Mouse (Mus musculus) limb, embryonic 12.5 days (tissue): Measurements from ENCODE around the gene Prm2. TPM values are rescaled to one million over a fixed set of nuclear protein-coding genes. Genes with fewer than 3 reads are reported as not detected.

ENCODE experiments used
- ATAC-seq: fragments of 200-750 bp; cut with Nextera tagmentation; 2 replicates; pipeline ENCODE4 v1.8.0; 2017; ENCODE audit warnings: low read depth, moderate TSS enrichment; ENCODE audit not compliant: insufficient number of reproducible peaks, insufficient read depth, low FRiP score, low TSS enrichment
- H3K27ac ChIP-seq: fragments of 300-500 bp; sonication (generic); 2 replicates; pipeline ENCODE4 v1.5.1; 2016; ENCODE audit warnings: mild to moderate bottlenecking, moderate library complexity
- H3K27me3 ChIP-seq: fragments of 300-500 bp; sonication (generic); 2 replicates; pipeline ENCODE4 v1.6.1; 2016; ENCODE audit warnings: mild to moderate bottlenecking, moderate library complexity
- H3K36me3 ChIP-seq: fragments of 300-500 bp; sonication (generic); 2 replicates; pipeline ENCODE4 v1.6.1; 2016; ENCODE audit warnings: mild to moderate bottlenecking, moderate library complexity
- H3K4me1 ChIP-seq: fragments of 300-500 bp; sonication (generic); replicated peaks from 2 replicates; pipeline ENCODE4 v1.6.1; 2016
- H3K4me2 ChIP-seq: fragments of 300-500 bp; sonication (generic); 2 replicates; pipeline ENCODE4 v1.6.1; 2016; ENCODE audit warnings: mild to moderate bottlenecking, moderate library complexity
- H3K4me3 ChIP-seq: fragments of 300-500 bp; sonication (generic); replicated peaks from 2 replicates; pipeline ENCODE4 v1.5.1; 2016; ENCODE audit warnings: mild to moderate bottlenecking
- H3K9ac ChIP-seq: fragments of 300-500 bp; sonication (generic); replicated peaks from 2 replicates; pipeline ENCODE4 v1.6.1; 2016; ENCODE audit warnings: mild to moderate bottlenecking, moderate library complexity
- H3K9me3 ChIP-seq: fragments of 300-500 bp; sonication (generic); 2 replicates; pipeline ENCODE4 v1.6.1; 2016; ENCODE audit warnings: mild to moderate bottlenecking, moderate library complexity
- WGBS: fragments of 180-500 bp; shearing (Covaris S2); methylation state at CpG from one replicate; pipeline ENCODE4 v1.1.7; 2016; 5-methylcytosine and 5-hydroxymethylcytosine counted together
- polyA plus RNA-seq: library from polyadenylated mRNA; unstranded; fragments of >200 nt; fragmentation: Nextera tagmentation; extraction: Ambion mirVana; gene quantifications from 2 replicates; pipeline ENCODE4 v1.2.1, GENCODE M21; 2016

Gene Prm2
- polyA plus RNA-seq, result not detected in 2 replicates

DNA sequence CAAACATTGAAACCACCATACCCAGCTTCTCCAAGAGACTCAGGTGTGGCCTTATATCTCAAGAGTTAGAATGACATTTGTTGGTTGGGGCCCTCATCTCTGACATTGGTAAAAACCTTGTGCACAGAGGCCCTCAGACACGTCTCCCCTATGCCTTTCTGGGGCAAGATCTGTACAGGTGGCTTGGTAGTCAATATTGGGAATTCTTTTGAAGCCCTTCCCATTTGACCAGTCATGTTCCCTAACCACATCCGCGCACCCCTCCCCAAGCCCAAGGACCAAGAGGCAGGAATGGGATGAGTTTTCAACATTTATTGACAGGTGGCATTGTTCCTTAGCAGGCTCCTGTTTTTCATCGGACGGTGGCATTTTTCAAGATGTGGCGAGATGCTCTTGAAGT lies at the start of gene Prm2:
Prm2 (minus strand) TSS at position 101 of the 400 bp plus-strand sequence.
- H3K9ac ChIP-seq, result no peak within 1 kb of the TSS
- ATAC-seq, result no peak
- H3K9me3 ChIP-seq, result no peaks in the 10 kb centered on the region
- H3K36me3 ChIP-seq, result no peaks in the 10 kb centered on the region
- no peak within 1 kb of the TSS for H3K27ac ChIP-seq
- H3K27me3 ChIP-seq, result peaks cover 34% of the 10 kb centered on the region
- no peak within 1 kb of the TSS for H3K4me3 ChIP-seq
- H3K4me2 ChIP-seq, result no peak within 1 kb of the TSS
- WGBS, result 78% methylated on average over 6 of the region's 6 CpGs
- H3K4me1 ChIP-seq, result no peaks in the 10 kb centered on the region

- peaks cover 14% of the 10 kb centered on the region; the same call in 1 of the 2 replicates for H3K36me3 ChIP-seq
- H3K4me1 ChIP-seq, result peaks cover 39% of the 10 kb centered on the region
- peak overlapping the region; percentile 76 for H3K27ac ChIP-seq
- 57% methylated on average over 6 of the region's 6 CpGs for WGBS
- peak overlapping the region; percentile 22; the same call in 1 of the 2 replicates for H3K4me3 ChIP-seq
- no peak for ATAC-seq
- peak overlapping the region; percentile 52 for H3K4me2 ChIP-seq
- no peaks in the 10 kb centered on the region for H3K27me3 ChIP-seq
- H3K9me3 ChIP-seq, result no peaks in the 10 kb centered on the region
- peak overlapping the region; percentile 37; the same call in 1 of the 2 replicates for H3K9ac ChIP-seq
These were observed 48.4 kb upstream of the Prm2 start for GRCm38 (mm10) chr16:10844319-10844670.

GRCm38 (mm10) chr16:10843486-10844318 lies 47.8 kb upstream of the Prm2 start:
- peaks cover 14% of the 10 kb centered on the region; the same call in 1 of the 2 replicates for H3K36me3 ChIP-seq
- WGBS, result 15% methylated on average over 18 of the region's 18 CpGs
- H3K27ac ChIP-seq, result peak overlapping the region; percentile 76
- no peak for ATAC-seq
- H3K4me3 ChIP-seq, result peak overlapping the region; percentile 22
- H3K4me2 ChIP-seq, result peak overlapping the region; percentile 52
- no peaks in the 10 kb centered on the region for H3K27me3 ChIP-seq
- H3K4me1 ChIP-seq, result peaks cover 38% of the 10 kb centered on the region
- no peaks in the 10 kb centered on the region for H3K9me3 ChIP-seq
- H3K9ac ChIP-seq, result peak overlapping the region; percentile 37; the same call in 1 of the 2 replicates

DNA sequence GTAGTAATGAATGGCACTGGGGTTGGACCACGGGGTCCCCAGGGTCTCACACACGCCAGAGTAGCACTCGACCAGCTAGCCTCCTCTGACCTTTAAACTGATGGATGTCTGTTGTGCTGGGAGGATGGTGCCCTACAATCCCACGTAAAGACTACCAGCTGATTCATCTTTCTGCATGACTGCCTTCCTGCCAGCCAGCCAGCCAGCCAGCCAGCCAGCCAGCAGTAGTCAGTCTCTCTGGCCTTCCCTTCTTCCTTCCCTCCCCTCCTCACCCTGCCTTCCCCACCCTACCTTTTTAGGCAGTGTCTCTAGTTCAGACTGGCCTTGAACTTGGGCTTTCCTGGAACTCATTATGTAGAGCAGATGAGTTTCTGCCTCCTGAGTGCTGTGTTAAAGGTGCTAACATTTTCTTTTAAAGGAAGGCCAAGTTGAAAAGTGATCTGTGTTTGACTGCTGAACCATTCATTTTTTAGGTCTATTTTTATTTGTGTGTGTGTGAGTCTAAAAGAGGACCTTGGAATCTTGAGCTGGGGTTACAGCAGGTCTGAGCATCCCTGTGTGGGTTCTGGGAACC lies 46.4 kb upstream of the Prm2 start:
- Histone ChIP-seq H3K4me1 (peaks cover 44% of the 10 kb centered on the region), H3K27me3 (no peaks in the 10 kb centered on the region), H3K4me3 (no peak overlapping the region), H3K27ac (no peak overlapping the region), H3K36me3 (peaks cover 14% of the 10 kb centered on the region; the same call in 1 of the 2 replicates), H3K4me2 (no peak overlapping the region), H3K9me3 (no peaks in the 10 kb centered on the region), H3K9ac (no peak overlapping the region)
- no peak for ATAC-seq
- WGBS, result 81% methylated on average over 4 of the region's 4 CpGs

- Histone ChIP-seq H3K4me3 (no peak overlapping the region), H3K27ac (0 out of 2 replicates have a peak overlapping the region, but pooled peaks have one; percentile 60), H3K36me3 (peaks cover 14% of the 10 kb centered on the region; the same call in 1 of the 2 replicates), H3K27me3 (no peaks in the 10 kb centered on the region), H3K4me1 (peaks cover 55% of the 10 kb centered on the region), H3K9ac (no peak overlapping the region), H3K9me3 (no peaks in the 10 kb centered on the region), H3K4me2 (no peak overlapping the region)
- WGBS, result 85% methylated on average over 7 of the region's 14 CpGs
- ATAC-seq, result no peak
These were observed 44.1 kb upstream of the Prm2 start for GRCm38 (mm10) chr16:10840018-10840417.

GRCm38 (mm10) chr16:10838487-10839245 lies 42.7 kb upstream of the Prm2 start:
- Histone ChIP-seq H3K27me3 (no peaks in the 10 kb centered on the region), H3K27ac (peak overlapping the region; percentile 60), H3K36me3 (peaks cover 14% of the 10 kb centered on the region; the same call in 1 of the 2 replicates), H3K4me1 (peaks cover 45% of the 10 kb centered on the region), H3K4me2 (0 out of 2 replicates have a peak overlapping the region, but pooled peaks have one; percentile 2), H3K4me3 (no peak overlapping the region), H3K9me3 (no peaks in the 10 kb centered on the region), H3K9ac (no peak overlapping the region)
- ATAC-seq, result no peak
- WGBS, result 38% methylated on average over 10 of the region's 10 CpGs

DNA sequence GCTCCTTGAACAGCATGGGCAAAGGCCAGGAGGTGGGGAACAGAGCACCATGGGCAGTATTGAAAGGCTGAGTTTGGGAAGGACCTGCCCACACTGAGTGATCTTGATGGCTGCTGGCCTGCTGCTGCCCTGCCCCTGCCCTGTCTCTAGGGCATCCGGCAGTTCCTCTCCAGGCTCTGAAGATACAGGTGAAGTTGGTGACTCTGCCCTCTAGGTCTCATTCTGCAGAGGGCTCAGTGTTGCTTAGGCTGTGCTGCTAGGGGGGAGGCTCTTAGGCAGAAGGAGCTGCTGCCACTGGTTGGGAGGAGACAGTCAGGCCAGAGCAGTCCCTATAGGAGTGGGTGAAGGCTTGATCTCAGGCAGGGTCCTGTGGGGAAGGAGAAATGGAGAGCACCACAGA lies 42.0 kb upstream of the Prm2 start:
- H3K27ac ChIP-seq, result peak overlapping the region; percentile 60; the same call in 1 of the 2 replicates
- H3K4me3 ChIP-seq, result no peak overlapping the region
- H3K4me1 ChIP-seq, result peaks cover 40% of the 10 kb centered on the region
- no peak overlapping the region for H3K9ac ChIP-seq
- H3K27me3 ChIP-seq, result no peaks in the 10 kb centered on the region
- H3K9me3 ChIP-seq, result no peaks in the 10 kb centered on the region
- no peak for ATAC-seq
- no peak overlapping the region for H3K4me2 ChIP-seq
- H3K36me3 ChIP-seq, result peaks cover 14% of the 10 kb centered on the region; the same call in 1 of the 2 replicates
- WGBS, result 90% methylated on average over 1 of the region's 1 CpGs

GRCm38 (mm10) chr16:10837250-10837649 lies 41.3 kb upstream of the Prm2 start:
- H3K27ac ChIP-seq, result no peak overlapping the region
- no peak for ATAC-seq
- no peak overlapping the region for H3K9ac ChIP-seq
- H3K27me3 ChIP-seq, result no peaks in the 10 kb centered on the region
- WGBS, result 90% methylated on average over 3 of the region's 3 CpGs
- no peaks in the 10 kb centered on the region for H3K9me3 ChIP-seq
- peaks cover 14% of the 10 kb centered on the region; the same call in 1 of the 2 replicates for H3K36me3 ChIP-seq
- no peak overlapping the region for H3K4me2 ChIP-seq
- no peak overlapping the region for H3K4me3 ChIP-seq
- peaks cover 38% of the 10 kb centered on the region for H3K4me1 ChIP-seq

DNA sequence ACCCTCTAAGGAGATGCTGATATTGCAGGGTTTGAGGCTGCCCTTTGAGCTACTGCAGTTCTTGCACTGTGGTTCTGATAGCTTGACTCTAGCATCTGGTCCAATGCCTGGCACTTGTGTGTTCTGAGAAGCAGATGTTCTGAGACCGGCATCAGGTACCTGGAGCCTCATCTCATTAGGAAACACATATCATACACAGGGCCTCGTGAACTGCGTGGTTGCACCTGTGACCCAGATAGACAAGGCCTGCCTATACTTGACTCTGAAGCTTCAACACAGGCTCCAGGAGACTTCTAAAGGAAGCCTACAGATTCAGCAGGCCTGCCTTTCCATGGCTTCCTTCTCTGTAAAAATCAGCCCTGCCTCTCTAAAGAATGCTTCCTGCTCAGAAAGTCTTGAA lies 40.5 kb upstream of the Prm2 start:
- 91% methylated on average over 3 of the region's 3 CpGs for WGBS
- peaks cover 36% of the 10 kb centered on the region for H3K4me1 ChIP-seq
- H3K27ac ChIP-seq, result no peak overlapping the region
- H3K36me3 ChIP-seq, result peaks cover 14% of the 10 kb centered on the region; the same call in 1 of the 2 replicates
- H3K9me3 ChIP-seq, result no peaks in the 10 kb centered on the region
- ATAC-seq, result no peak
- H3K9ac ChIP-seq, result no peak overlapping the region
- H3K4me3 ChIP-seq, result no peak overlapping the region; the same call in 1 of the 2 replicates
- H3K27me3 ChIP-seq, result no peaks in the 10 kb centered on the region
- H3K4me2 ChIP-seq, result no peak overlapping the region

- peak; percentile 89 for ATAC-seq
- H3K9me3 ChIP-seq, result no peaks in the 10 kb centered on the region
- H3K27me3 ChIP-seq, result no peaks in the 10 kb centered on the region
- peak within 1 kb of the TSS; percentile 96 for H3K27ac ChIP-seq
- peak within 1 kb of the TSS; percentile 82 for H3K4me2 ChIP-seq
- H3K9ac ChIP-seq, result peak within 1 kb of the TSS; percentile 90
- WGBS, result under 1% methylated on average over 64 of the region's 69 CpGs
- peak within 1 kb of the TSS; percentile 88 for H3K4me3 ChIP-seq
- peaks cover 2% of the 10 kb centered on the region; the same call in 1 of the 2 replicates for H3K36me3 ChIP-seq
- H3K4me1 ChIP-seq, result peaks cover 34% of the 10 kb centered on the region
These were observed 39.1 kb upstream of the Prm2 start, which contains the start of gene Rmi2 for GRCm38 (mm10) chr16:10834911-10835587. Gene Rmi2, plus strand, starts transcription at chr16:10835059.
